Mouse (Mus musculus): ENCODE results near the gene Bcl7a.

The Bcl7a gene

DNA sequence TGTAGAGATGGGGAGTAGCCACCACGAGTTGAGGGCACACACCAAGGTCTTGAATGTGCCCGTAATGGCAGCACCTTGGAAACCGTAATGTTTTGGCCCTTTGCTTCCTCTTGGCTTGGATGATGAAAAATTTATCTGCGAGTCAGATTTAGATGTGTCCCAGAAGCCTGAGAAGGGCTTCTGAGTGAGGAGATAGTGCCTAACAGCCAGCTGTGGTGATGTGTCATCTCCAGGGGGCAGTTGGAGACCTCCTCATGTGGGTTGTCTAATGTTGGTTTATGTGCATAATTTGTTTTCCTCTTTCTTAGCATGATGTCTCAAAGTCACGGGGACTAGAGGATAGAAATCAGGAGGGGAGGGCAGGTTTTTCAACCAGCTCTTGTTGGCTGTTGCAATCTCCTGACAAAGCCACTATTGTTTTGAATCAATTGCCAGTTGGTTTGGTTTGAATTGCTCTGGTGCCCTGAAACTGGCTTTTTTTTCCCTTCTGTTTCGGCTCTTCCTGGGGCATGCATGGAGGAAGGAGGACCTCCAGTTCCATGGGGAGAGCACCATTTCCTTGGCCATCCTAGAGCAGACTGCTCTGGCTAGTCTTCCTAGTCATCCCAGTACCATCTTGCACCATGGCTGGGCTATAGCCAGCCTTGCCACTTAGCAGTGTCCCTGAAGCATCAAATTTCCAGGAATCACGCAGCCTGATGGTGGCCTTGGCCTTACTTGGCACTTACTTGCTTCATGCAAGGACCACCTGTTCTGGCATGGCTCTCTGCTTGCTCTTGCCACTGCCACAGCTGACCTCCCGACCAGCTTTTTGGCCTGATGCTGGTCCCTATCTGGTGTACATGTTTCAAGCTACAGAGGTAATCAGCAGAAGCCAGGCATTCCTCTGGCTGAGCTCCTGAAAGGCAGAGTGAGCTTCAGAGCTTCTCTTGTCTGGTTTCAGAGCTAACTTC lies 73.2 kb downstream of the Bcl7a start:
- DNase-seq (ENCODE audit: low spot score): no peak

DNA sequence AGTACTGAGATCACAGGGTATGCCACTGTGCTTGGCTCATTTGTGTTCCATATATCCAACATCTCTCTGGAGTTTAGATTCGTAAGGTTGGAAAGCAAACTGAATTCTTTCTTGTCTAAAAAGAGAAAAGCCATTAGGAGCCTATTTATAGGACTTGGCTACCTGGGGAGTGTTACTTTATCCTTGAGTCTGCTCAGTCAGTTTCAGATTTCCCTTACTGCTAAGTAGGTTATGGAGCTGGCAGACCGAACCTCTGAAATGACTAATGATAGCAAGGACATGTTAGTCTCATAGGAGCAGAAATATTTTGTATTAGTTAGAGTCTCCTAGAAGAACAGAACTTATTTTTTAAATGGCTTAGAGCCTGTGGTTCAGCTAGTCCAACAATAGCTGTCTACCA lies 80.3 kb downstream of the Bcl7a start:
- DNase-seq (ENCODE audit: low spot score): no peak

Measured in yolk sac, embryonic 10.5 days (tissue).